Mouse (Mus musculus) testis, postnatal 14 days (tissue): ENCODE measurements around the gene Vdr.

Source experiments
- DNase-seq: peaks from one replicate; pipeline ENCODE4 v3.0.0; 2021; ENCODE audit warnings: low spot score

The Vdr gene

GRCm38 (mm10) chr15:97846121-97846882, 64.1 kb downstream of the Vdr start:
- DNase-seq: no peak

- no peak for DNase-seq
These were observed 66.1 kb downstream of the Vdr start, which contains the start of gene Hdac7 for GRCm38 (mm10) chr15:97844037-97845034. Gene Hdac7 (minus strand): TSS chr15:97844502.

- DNase-seq: no peak
These were observed 67.2 kb downstream of the Vdr start for GRCm38 (mm10) chr15:97843247-97843651.

GRCm38 (mm10) chr15:97842058-97842457, 68.4 kb downstream of the Vdr start:
- no peak for DNase-seq

- no peak for DNase-seq
These were observed 69.0 kb downstream of the Vdr start for GRCm38 (mm10) chr15:97841383-97841782.

GRCm38 (mm10) chr15:97840781-97841180, 69.6 kb downstream of the Vdr start:
- DNase-seq: no peak

GRCm38 (mm10) chr15:97839991-97840455, 70.4 kb downstream of the Vdr start:
- peak; percentile 74 for DNase-seq

GRCm38 (mm10) chr15:97839473-97839872, 71.0 kb downstream of the Vdr start:
- peak; percentile 46 for DNase-seq

GRCm38 (mm10) chr15:97839012-97839411, 71.4 kb downstream of the Vdr start:
- no peak for DNase-seq

GRCm38 (mm10) chr15:97838395-97838794, 72.0 kb downstream of the Vdr start:
- peak; percentile 41 for DNase-seq

GRCm38 (mm10) chr15:97837491-97838061, 72.9 kb downstream of the Vdr start:
- DNase-seq: no peak

GRCm38 (mm10) chr15:97836894-97837247, 73.6 kb downstream of the Vdr start:
- no peak for DNase-seq

- DNase-seq: no peak
These were observed 74.1 kb downstream of the Vdr start for GRCm38 (mm10) chr15:97836153-97836893.

GRCm38 (mm10) chr15:97832764-97833479, 77.5 kb downstream of the Vdr start:
- DNase-seq: no peak

- peak; percentile 52 for DNase-seq
These were observed 78.3 kb downstream of the Vdr start for GRCm38 (mm10) chr15:97831987-97832640.

GRCm38 (mm10) chr15:97831242-97831986, 79.0 kb downstream of the Vdr start:
- DNase-seq: no peak

GRCm38 (mm10) chr15:97830788-97831241, 79.6 kb downstream of the Vdr start:
- DNase-seq: no peak

- DNase-seq: no peak
These were observed 80.1 kb downstream of the Vdr start for GRCm38 (mm10) chr15:97830253-97830787.

- DNase-seq: no peak
These were observed 81.0 kb downstream of the Vdr start for GRCm38 (mm10) chr15:97829432-97829831.
